Mouse (Mus musculus) embryonic facial prominence, embryonic 11.5 days (tissue): ENCODE measurements around the gene Psmd1. TPM values are rescaled to one million over a fixed set of nuclear protein-coding genes. Genes with fewer than 3 reads are reported as not detected.

Experiments used
- ATAC-seq: fragments of 200-750 bp; cut with Nextera tagmentation; replicated peaks from 2 replicates; pipeline ENCODE4 v1.8.0; 2017; ENCODE audit warnings: low read depth; ENCODE audit not compliant: insufficient number of reproducible peaks, low FRiP score, low TSS enrichment
- DNase-seq: peaks from one replicate; pipeline ENCODE4 v3.0.0-alpha.2; 2015; ENCODE audit warnings: low spot score
- H3K27ac ChIP-seq: fragments of 300-500 bp; sonication (generic); replicated peaks from 2 replicates; pipeline ENCODE4 v1.5.1; 2014; ENCODE audit warnings: mild to moderate bottlenecking, low read depth, low read length, control low read depth
- H3K27me3 ChIP-seq: fragments of 300-500 bp; sonication (generic); 2 replicates; pipeline ENCODE4 v1.6.1; 2014; ENCODE audit warnings: mild to moderate bottlenecking, low read length, moderate library complexity, mixed read lengths; ENCODE audit not compliant: control insufficient read depth, insufficient read depth
- H3K36me3 ChIP-seq: fragments of 300-500 bp; sonication (generic); replicated peaks from 2 replicates; pipeline ENCODE4 v1.6.1; 2014; ENCODE audit warnings: low read depth, mild to moderate bottlenecking, low read length, moderate library complexity, mixed read lengths; ENCODE audit not compliant: control insufficient read depth, insufficient read depth
- H3K4me1 ChIP-seq: fragments of 300-500 bp; sonication (generic); 2 replicates; pipeline ENCODE4 v1.6.1; 2014; ENCODE audit warnings: low read length, mixed read lengths; ENCODE audit not compliant: control insufficient read depth, insufficient read depth
- H3K4me2 ChIP-seq: fragments of 300-500 bp; sonication (generic); 2 replicates; pipeline ENCODE4 v1.6.1; 2014; ENCODE audit warnings: low read depth, mild to moderate bottlenecking, control low read depth, low read length, moderate library complexity
- H3K4me3 ChIP-seq: fragments of 300-500 bp; sonication (generic); 2 replicates; pipeline ENCODE4 v1.5.1; 2014; ENCODE audit warnings: low read depth, low read length, control low read depth
- H3K9ac ChIP-seq: fragments of 300-500 bp; sonication (generic); replicated peaks from 2 replicates; pipeline ENCODE4 v1.6.1; 2014; ENCODE audit warnings: mild to moderate bottlenecking, control low read depth, low read length
- H3K9me3 ChIP-seq: fragments of 300-500 bp; sonication (generic); replicated peaks from 2 replicates; pipeline ENCODE4 v1.6.1; 2016; ENCODE audit warnings: mild to moderate bottlenecking, low read length, inconsistent platforms, mixed read lengths; ENCODE audit not compliant: control insufficient read depth
- WGBS: fragments of 180-500 bp; shearing (Covaris S2); extraction: QIAGEN DNeasy Blood & Tissue Kit; methylation state at CpG from one replicate; pipeline ENCODE4 v1.1.7; 2014; 5-methylcytosine and 5-hydroxymethylcytosine counted together
- polyA plus RNA-seq: library from polyadenylated mRNA; unstranded; fragments of >200 nt; fragmentation: Nextera tagmentation; extraction: Ambion mirVana; gene quantifications from 2 replicates; pipeline ENCODE4 v1.2.1, GENCODE M21; 2014

The Psmd1 gene
- polyA plus RNA-seq, 1 experiment from 2014 or later, result 244 TPM

DNA sequence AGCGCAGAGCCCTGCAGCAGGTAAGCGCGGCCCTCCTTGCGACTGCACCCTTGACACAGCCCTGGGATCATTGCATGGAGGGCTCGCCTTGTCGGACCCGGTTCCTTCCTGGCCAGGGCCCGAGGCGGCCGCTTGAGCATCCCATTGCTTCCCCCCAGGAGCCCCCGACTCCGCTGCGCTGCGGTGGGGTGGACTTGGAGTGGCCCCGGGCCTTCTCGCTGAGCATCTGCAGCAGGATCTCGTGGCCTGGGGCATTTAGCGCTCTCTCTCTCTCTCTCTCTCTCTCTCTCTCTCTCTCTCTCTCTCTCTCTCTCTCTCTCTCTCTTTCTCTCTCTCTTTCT lies 90.6 kb downstream of the Psmd1 start:
- Histone ChIP-seq H3K4me2 (peak overlapping the region; percentile 68), H3K9me3 (no peaks in the 10 kb centered on the region), H3K9ac (peak overlapping the region; percentile 67), H3K27ac (0 out of 2 replicates have a peak overlapping the region, but pooled peaks have one; percentile 22), H3K36me3 (no peaks in the 10 kb centered on the region), H3K4me3 (peak overlapping the region; percentile 82), H3K4me1 (peaks cover 4% of the 10 kb centered on the region; the same call in 1 of the 2 replicates), H3K27me3 (no peaks in the 10 kb centered on the region)
- DNase-seq (no peak), ATAC-seq (no peak)
- WGBS, result 0% methylated on average over 18 of the region's 18 CpGs

DNA sequence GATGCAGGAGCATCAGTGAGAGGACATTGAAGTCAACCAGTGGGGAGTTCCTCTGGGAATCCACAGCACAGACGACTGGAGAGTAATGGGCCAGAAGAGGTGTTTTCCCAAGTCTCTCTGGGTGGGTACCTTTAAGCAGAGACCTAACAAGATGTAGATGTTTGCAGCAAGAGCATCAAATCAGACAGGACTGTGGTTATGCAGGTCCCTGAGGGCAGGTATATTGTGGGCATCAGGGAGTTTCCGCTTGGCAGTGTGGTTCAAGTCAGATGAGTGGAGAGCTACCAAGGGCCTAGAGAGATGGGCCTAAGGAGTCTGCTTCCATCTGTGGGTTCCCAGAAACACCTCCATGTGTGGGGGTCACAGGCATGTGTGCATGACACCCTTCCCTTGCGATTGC lies 91.9 kb downstream of the Psmd1 start:
- no peak overlapping the region for H3K27ac ChIP-seq
- no peak overlapping the region for H3K9ac ChIP-seq
- DNase-seq (no peak), ATAC-seq (no peak)
- no peaks in the 10 kb centered on the region for H3K9me3 ChIP-seq
- no peak overlapping the region for H3K4me2 ChIP-seq
- no peaks in the 10 kb centered on the region for H3K36me3 ChIP-seq
- 79% methylated on average over 3 of the region's 3 CpGs for WGBS
- peaks cover 4% of the 10 kb centered on the region; the same call in 1 of the 2 replicates for H3K4me1 ChIP-seq
- no peaks in the 10 kb centered on the region for H3K27me3 ChIP-seq
- H3K4me3 ChIP-seq, result no peak overlapping the region

GRCm38 (mm10) chr1:86156595-86156994 lies 92.4 kb downstream of the Psmd1 start:
- Histone ChIP-seq H3K9ac (no peak overlapping the region), H3K9me3 (no peaks in the 10 kb centered on the region), H3K36me3 (no peaks in the 10 kb centered on the region), H3K4me2 (no peak overlapping the region), H3K27me3 (no peaks in the 10 kb centered on the region), H3K4me1 (peaks cover 4% of the 10 kb centered on the region; the same call in 1 of the 2 replicates), H3K4me3 (no peak overlapping the region), H3K27ac (no peak overlapping the region)
- no peak for DNase-seq
- WGBS, result 88% methylated on average over 6 of the region's 6 CpGs
- ATAC-seq, result no peak

DNA sequence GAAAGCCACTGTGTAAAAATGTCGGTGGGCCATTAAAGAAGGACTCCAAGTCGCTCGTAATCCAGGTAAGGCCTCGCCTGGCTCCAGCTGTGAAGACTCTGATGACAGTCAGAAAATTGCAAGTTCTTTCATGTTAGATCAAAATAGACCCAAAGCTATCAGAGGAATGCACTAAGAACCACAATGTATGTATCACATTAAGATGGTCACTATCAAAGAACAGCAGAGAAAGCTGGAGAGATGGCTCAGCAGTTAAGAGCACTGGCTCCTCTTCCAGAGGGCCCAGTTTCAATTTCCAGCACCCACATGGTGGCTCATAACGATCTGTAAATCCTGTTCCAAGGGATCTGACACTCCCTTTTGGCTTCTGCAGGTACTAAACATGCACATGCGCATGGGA lies 95.9 kb downstream of the Psmd1 start:
- H3K36me3 ChIP-seq, result no peaks in the 10 kb centered on the region; the same call in 1 of the 2 replicates
- no peak overlapping the region for H3K9ac ChIP-seq
- 94% methylated on average over 6 of the region's 6 CpGs for WGBS
- no peak for DNase-seq
- H3K4me1 ChIP-seq, result peaks cover 4% of the 10 kb centered on the region; the same call in 1 of the 2 replicates
- no peaks in the 10 kb centered on the region for H3K9me3 ChIP-seq
- no peak for ATAC-seq
- no peak overlapping the region for H3K4me3 ChIP-seq
- no peak overlapping the region for H3K4me2 ChIP-seq
- H3K27ac ChIP-seq, result no peak overlapping the region
- no peaks in the 10 kb centered on the region for H3K27me3 ChIP-seq

DNA sequence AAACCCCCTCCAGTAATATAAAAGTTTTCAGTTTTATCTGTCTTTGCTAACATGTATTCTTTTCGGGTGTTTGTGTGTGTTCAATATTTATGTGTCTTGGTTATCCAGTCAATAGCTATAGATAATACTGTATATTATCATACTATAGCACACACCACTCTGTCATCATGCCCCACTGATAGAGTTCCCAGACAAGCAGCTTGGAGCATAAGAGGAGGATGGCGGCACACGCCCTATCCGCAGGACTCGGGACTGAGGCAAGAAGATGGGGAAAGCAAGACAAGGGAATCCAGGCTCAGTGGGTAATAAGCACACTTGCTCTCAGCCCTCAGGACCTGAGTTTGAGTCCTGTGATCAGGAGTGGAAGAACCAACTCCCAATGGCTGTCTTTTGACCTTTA lies 96.3 kb downstream of the Psmd1 start:
- H3K4me3 ChIP-seq, result no peak overlapping the region
- H3K4me2 ChIP-seq, result no peak overlapping the region
- no peak for DNase-seq
- no peaks in the 10 kb centered on the region for H3K27me3 ChIP-seq
- no peak overlapping the region for H3K27ac ChIP-seq
- no peak for ATAC-seq
- WGBS, result 93% methylated on average over 5 of the region's 5 CpGs
- no peak overlapping the region for H3K9ac ChIP-seq
- peaks cover 2% of the 10 kb centered on the region; the same call in 1 of the 2 replicates for H3K4me1 ChIP-seq
- no peaks in the 10 kb centered on the region; the same call in 1 of the 2 replicates for H3K36me3 ChIP-seq
- no peaks in the 10 kb centered on the region for H3K9me3 ChIP-seq

GRCm38 (mm10) chr1:86161061-86161460 lies 96.9 kb downstream of the Psmd1 start:
- Histone ChIP-seq H3K4me3 (no peak overlapping the region), H3K9ac (no peak overlapping the region), H3K36me3 (no peaks in the 10 kb centered on the region; the same call in 1 of the 2 replicates), H3K27ac (no peak overlapping the region), H3K4me2 (no peak overlapping the region), H3K9me3 (no peaks in the 10 kb centered on the region), H3K4me1 (no peaks in the 10 kb centered on the region), H3K27me3 (no peaks in the 10 kb centered on the region)
- ATAC-seq, result no peak
- WGBS, result 92% methylated on average over 5 of the region's 5 CpGs
- no peak for DNase-seq

- Histone ChIP-seq H3K36me3 (no peaks in the 10 kb centered on the region; the same call in 1 of the 2 replicates), H3K27ac (no peak overlapping the region), H3K27me3 (no peaks in the 10 kb centered on the region), H3K4me1 (no peaks in the 10 kb centered on the region), H3K9ac (no peak overlapping the region), H3K9me3 (no peaks in the 10 kb centered on the region), H3K4me2 (no peak overlapping the region), H3K4me3 (no peak overlapping the region)
- ATAC-seq, result no peak
- no peak for DNase-seq
- WGBS, result 90% methylated on average over 5 of the region's 5 CpGs
These were observed 110.4 kb downstream of the Psmd1 start for GRCm38 (mm10) chr1:86174602-86175001.

DNA sequence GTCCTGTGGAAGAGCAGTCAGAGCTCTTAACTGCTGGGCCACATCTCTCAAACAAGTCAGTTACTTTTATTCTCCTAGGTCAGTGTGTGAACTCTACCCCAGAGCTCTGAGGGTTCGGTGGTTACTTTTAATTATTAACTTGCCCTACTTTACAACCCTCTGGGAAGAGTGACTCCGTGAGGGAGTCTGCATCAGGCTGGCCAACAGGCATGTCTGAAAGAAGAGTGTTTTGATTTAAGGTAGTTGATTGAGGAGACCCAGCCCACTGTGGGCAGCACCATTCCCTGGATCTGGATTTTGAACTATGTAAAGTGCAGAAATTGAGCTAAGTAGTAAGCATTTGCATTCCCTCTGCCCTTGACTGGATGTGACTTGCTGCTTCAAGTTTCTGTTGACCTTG lies 111.9 kb downstream of the Psmd1 start:
- H3K9ac ChIP-seq, result no peak overlapping the region
- no peak for DNase-seq
- WGBS, result 87% methylated on average over 2 of the region's 2 CpGs
- H3K4me1 ChIP-seq, result no peaks in the 10 kb centered on the region
- H3K9me3 ChIP-seq, result no peaks in the 10 kb centered on the region
- H3K36me3 ChIP-seq, result no peaks in the 10 kb centered on the region; the same call in 1 of the 2 replicates
- H3K4me3 ChIP-seq, result no peak overlapping the region
- ATAC-seq, result no peak
- no peaks in the 10 kb centered on the region for H3K27me3 ChIP-seq
- H3K4me2 ChIP-seq, result no peak overlapping the region
- H3K27ac ChIP-seq, result no peak overlapping the region
